Mouse (Mus musculus) mature B cell (primary cell): Measurements from ENCODE around the gene Pcdh8.

Experiments used
- in situ Hi-C: fragments of 300-500 bp; cut with MboI; formaldehyde crosslinking; loops from 2 replicates; pipeline ENCODE4 v1.14.3; 2019

Pcdh8 gene

GRCm38 (mm10) chr14:79771094-79771535 is at the start of gene Pcdh8:
Gene Pcdh8 (minus strand): TSS chr14:79771312.
- in situ Hi-C loops, result no loop called here

GRCm38 (mm10) chr14:79814709-79815108 is 43.6 kb upstream of the Pcdh8 start:
- in situ Hi-C loops, result no loop called here

- in situ Hi-C loops, result no loop called here
These were observed 43.0 kb upstream of the Pcdh8 start for GRCm38 (mm10) chr14:79814084-79814483.

- in situ Hi-C loops, result no loop called here
These were observed 22.1 kb upstream of the Pcdh8 start for GRCm38 (mm10) chr14:79793179-79793578.

- in situ Hi-C loops, result no loop called here
These were observed 18.4 kb upstream of the Pcdh8 start for GRCm38 (mm10) chr14:79789535-79789934.

- in situ Hi-C loops, result no loop called here
These were observed 17.6 kb upstream of the Pcdh8 start for GRCm38 (mm10) chr14:79788656-79789204.

- in situ Hi-C loops, result no loop called here
These were observed 16.8 kb upstream of the Pcdh8 start for GRCm38 (mm10) chr14:79787918-79788317.

GRCm38 (mm10) chr14:79785400-79785799 is 14.3 kb upstream of the Pcdh8 start:
- in situ Hi-C loops, result no loop called here

- in situ Hi-C loops, result no loop called here
These were observed 9.8 kb upstream of the Pcdh8 start for GRCm38 (mm10) chr14:79780889-79781288.

- in situ Hi-C loops, result no loop called here
These were observed 9.2 kb upstream of the Pcdh8 start for GRCm38 (mm10) chr14:79780332-79780731.

- in situ Hi-C loops, result no loop called here
These were observed 8.7 kb upstream of the Pcdh8 start for GRCm38 (mm10) chr14:79779841-79780240.

- in situ Hi-C loops, result no loop called here
These were observed 2.6 kb upstream of the Pcdh8 start for GRCm38 (mm10) chr14:79773425-79774391.

GRCm38 (mm10) chr14:79771802-79772511 is 845 bp upstream of the Pcdh8 start:
- in situ Hi-C loops, result no loop called here

GRCm38 (mm10) chr14:79770306-79771093 is 612 bp downstream of the Pcdh8 start:
- in situ Hi-C loops, result no loop called here

- in situ Hi-C loops, result no loop called here
These were observed 1.5 kb downstream of the Pcdh8 start for GRCm38 (mm10) chr14:79769618-79770017.

- in situ Hi-C loops, result no loop called here
These were observed 2.1 kb downstream of the Pcdh8 start for GRCm38 (mm10) chr14:79768996-79769395.

- in situ Hi-C loops, result no loop called here
These were observed 2.9 kb downstream of the Pcdh8 start for GRCm38 (mm10) chr14:79768076-79768830.

- in situ Hi-C loops, result no loop called here
These were observed 3.5 kb downstream of the Pcdh8 start for GRCm38 (mm10) chr14:79767601-79768000.

GRCm38 (mm10) chr14:79765196-79765765 is 5.8 kb downstream of the Pcdh8 start:
- in situ Hi-C loops, result no loop called here

- in situ Hi-C loops, result no loop called here
These were observed 16.4 kb downstream of the Pcdh8 start for GRCm38 (mm10) chr14:79754601-79755222.
